Mouse (Mus musculus) hematopoietic stem cell, adult 5-6 weeks (primary cell): ENCODE measurements around the gene Myh1. TPM values are rescaled to one million over a fixed set of nuclear protein-coding genes. Genes with fewer than 3 reads are reported as not detected.

Source experiments
- ATAC-seq, 2 experiments: fragments of 125-278 bp in 1 of 2; replicated peaks in 1 of 2; 2 replicates each; pipeline ENCODE4 v1.8.0; 2016 to 2017; ENCODE audit warnings: inconsistent platforms in 2 of 2, mild to moderate bottlenecking in 2 of 2, moderate number of reproducible peaks in 2 of 2, low read depth in 1 of 2, moderate TSS enrichment in 1 of 2; ENCODE audit not compliant: low FRiP score in 2 of 2, poor library complexity in 2 of 2, severe bottlenecking in 2 of 2, insufficient read depth in 1 of 2, low TSS enrichment in 1 of 2
- total RNA-seq: library from RNA; stranded (forward); fragments of 172-1452, 232-1000 nt; gene quantifications from 2 replicates; pipeline ENCODE4 v1.2.3, GENCODE M21; 2017

The Myh1 gene
- total RNA-seq, 1 experiment from 2014 or later: not detected

DNA sequence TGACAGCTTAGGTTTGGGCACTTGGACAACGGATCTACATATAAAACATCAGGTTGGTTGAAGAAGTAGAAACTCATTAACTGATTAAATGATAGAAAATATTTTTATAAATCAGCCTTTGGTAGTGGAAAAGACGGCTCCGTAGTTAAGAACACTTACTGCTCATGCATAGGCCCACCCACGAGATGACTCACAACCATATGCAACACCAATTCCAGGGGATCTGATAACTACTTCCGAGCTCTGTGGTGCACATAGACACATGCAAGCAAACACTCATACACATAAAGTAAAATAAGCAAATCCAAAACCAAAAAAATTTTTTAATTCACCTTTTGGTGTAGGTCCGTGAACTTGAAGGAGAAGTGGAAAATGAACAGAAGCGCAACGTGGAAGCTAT lies 22.0 kb downstream of the Myh1 start:
- ATAC-seq: no peak

DNA sequence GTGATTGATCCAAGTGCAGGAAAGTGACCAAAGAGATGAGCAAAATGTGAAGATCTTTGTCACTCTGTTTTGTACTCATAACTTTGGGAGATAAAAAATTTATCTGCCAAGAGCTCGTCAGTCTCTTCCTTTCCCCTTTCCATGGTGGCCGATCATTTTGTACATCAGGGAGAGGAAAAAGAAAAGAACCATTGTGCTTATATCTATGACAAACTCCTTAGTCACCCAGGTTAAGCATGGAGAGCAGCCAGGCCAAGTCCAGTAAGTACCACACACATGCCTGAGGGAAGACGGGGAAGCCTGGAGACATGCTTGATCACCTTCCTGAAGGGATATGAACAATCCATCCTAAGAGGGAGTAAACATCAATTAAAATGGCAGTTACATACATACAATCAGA lies 24.6 kb downstream of the Myh1 start:
- ATAC-seq: no peak

DNA sequence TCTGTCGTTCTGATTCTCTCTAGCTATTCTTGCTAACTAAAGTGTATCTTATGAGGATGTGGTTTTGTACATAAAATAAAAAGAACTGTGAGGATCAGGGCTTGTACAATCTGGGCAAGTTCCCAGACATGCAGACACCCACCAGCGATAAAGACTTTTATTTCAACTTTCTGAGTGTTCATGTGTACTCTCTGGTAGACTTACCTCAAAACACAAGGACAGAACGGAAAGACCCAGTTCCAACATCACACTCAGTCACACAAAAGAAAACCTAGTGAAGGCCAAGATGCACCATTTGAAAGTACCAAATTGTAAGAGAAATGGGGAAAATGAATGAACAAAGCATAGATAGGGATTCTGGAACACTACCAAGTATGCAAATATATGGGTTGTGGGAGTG lies 28.9 kb downstream of the Myh1 start:
- no peak for ATAC-seq

DNA sequence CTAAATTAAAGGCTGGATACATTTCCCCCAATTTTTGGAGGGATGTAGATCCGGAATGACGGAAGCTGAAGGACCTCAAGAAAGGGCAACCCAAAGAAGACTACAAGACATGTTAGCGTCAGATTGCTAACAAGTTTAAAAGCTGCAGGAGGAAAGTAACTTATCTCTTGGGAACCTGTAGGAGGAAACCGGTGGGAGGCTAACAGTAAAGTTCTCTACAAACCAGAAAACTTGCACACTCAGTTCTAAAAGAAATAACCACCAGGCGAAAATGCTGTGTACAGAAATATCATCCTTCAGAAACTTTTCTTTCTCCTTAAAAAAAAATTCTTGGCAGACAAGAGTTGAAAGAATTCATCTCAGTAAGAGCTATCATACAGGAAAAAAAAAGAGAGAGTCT lies 29.3 kb downstream of the Myh1 start:
- no peak for ATAC-seq

DNA sequence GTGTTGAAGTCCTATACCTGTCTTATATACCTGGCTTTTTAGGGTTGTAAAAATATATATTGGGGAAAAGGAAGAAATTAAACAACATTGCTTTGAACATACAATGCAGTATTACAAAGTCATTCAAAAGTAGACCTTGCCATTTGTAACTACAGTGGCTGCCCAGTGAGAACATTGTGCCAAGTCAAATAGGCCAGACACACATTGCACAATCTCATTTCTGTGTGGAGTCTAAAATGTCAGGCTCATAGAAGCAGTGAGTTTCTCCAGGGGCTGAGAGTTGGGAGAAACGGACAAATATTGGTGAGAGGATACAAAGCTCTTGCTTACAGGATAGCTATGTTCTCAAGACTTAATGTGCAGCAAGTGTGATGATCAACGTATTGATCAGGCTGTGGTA lies 30.1 kb downstream of the Myh1 start:
- no peak for ATAC-seq

DNA sequence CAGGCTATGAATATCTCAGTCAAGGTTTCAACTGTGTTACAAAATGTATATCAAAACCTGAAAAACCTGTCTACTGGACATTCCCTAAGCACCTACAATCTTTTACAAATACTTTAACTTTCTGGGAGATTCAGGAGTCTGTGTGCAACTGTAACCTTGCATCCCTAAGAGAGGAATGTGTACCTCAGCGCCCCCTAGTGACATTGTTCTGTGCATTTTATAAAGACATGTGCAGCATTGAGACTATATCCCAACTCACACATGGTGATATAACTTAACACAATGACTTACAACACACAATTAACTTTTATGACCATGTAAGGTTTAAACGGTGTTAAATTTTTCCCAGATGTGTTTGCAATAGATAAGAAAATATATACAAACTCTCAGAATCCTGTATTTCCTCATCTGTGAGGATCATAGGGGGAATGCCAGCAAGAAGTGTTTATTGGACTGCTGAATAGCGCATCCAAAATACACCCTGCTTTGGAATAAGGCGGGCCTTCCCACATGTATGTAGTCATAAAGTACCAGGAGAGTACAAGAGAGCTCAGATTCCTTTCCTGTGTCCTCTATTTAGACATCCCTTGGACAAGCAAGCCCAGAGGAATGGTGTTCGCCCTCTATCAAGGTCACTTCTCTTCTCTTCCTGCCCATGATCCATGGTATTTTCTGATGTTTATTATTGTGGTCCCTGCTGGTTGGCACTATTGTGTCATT lies 35.9 kb downstream of the Myh1 start:
- no peak for ATAC-seq

DNA sequence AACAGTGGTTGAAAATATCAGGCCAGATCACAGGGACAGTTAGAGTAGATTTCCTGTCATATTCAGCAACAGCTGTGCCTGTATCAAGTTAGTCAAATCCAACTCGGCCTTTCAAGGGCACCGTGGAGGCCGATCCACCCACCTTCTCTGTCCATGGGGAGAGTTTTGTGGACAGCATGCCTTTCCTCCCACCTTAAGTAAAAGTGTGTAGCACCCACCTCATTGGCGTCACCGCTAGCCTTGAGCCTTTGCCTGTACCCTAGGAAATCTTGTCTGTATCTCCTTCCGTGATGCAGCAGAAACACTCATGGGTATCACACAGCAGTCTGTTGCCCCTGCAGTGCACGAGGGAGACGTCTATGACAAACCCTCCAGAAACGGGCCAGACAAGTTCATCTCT lies 36.9 kb downstream of the Myh1 start:
- ATAC-seq: no peak

DNA sequence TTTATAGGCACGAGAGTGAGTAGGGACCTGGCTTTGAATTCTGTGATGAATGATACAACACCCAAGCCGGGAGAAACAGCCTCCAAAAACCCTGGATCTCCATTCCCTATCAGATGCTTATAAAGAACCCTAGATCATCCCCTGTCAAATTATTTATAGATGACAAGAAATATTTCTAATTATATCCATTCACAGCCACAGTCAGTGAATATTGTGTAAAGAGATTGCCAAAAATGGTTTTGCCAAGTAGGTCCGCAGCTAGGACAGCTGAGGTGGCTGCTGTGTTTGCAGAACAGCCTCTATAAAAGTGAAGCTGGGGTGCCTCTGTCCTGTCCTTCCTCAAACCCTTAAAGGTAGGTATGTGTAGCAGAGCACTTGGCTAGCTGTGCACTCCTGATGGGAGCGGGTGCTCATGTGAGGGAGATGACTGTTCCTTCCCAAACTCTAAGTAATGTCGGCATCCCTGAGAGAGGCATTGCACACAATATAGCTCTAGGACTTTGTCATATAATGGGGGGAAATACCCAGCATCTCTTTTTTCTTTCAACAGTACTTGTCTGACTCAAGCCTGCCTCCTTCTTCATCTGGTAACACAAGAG lies 37.7 kb downstream of the Myh1 start, which contains the start of gene Myh4:
TSS of gene Myh4 (plus strand) at position 549 of the 599 bp plus-strand sequence.
- no peak for ATAC-seq

DNA sequence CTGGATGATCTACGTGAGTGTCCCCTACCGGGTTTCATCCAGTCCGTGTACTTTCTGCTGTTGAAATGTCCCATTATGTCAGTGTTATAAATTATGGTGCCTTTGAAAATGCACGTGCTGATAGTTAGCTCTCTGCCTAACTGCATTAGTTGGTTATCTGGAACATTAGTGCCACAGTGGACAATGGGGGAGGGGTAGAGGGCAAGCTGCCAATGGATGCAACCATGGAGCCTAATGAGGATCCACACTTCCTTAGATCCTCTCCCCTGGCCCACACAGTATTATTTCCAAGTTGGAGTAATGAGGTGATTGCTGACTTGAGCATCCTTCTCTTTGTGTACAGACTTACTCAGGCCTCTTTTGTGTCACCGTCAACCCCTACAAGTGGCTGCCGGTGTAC lies 41.2 kb downstream of the Myh1 start:
- no peak for ATAC-seq

DNA sequence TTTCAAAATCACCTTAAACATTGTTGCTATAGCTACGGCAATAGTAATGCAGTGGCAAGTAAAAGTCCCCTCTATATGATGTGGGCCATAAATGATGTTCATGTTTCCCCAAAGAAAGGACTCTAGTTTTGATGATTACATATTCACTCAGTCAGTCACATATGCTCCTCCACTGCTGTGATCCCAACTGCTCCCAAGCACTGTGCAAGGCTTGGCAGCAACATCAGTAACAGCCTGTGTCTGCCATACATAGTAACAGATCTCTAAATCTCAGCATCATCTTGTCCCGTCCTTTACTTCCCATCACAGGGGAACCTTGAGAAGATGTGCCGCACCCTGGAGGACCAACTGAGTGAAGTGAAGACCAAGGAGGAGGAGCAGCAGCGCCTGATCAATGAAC lies 53.8 kb downstream of the Myh1 start:
- no peak for ATAC-seq

DNA sequence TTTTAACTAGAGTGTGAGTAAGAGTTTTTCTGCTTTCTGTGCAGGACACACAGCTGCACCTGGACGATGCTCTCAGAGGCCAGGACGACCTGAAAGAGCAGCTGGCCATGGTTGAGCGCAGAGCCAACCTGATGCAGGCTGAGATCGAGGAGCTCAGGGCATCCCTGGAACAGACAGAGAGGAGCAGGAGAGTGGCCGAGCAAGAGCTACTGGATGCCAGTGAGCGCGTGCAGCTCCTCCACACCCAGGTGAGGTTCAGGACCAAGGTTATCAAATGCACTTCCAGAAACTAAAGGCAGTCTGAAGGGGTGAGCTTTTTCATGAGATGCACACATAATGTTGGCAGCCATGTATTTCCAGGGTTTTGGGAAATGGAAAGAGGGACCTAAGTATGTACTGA lies 57.2 kb downstream of the Myh1 start:
- ATAC-seq: no peak

DNA sequence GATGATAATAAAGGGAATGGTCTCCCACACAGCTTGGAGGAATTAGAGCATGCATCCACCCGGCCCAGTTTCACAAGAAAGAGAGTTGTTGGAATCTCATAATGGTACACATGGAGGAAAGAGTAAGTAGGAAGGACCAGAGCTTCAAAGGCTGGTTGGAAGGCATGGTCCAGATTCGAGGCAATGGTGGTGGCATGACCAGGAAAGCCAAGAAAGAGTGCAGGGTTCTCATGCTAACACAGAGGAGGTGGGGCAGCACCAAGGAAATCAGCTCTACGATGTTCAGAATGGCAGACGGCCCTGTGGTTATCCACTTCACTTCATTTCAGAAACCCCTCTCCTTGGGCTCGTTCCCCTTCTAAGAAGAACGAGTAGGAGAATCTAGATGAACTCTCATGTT lies 61.1 kb downstream of the Myh1 start:
- ATAC-seq: no peak

Other genes with a start within 250 kb of the Myh1 start
- gene Tmem238l, start 243.4 kb upstream of the Myh1 start, total RNA-seq: not detected in 2 replicates
- gene Tmem220, start 174.9 kb upstream of the Myh1 start, total RNA-seq: 2.0 and 5.8 TPM in 2 replicates
- 11.7 and 13.2 TPM in 2 replicates for gene Adprm, start 147.5 kb upstream of the Myh1 start, total RNA-seq
- 25.6 and 29.5 TPM in 2 replicates for gene Sco1, start 147.4 kb upstream of the Myh1 start, total RNA-seq
- not detected in 2 replicates for gene Myh3, start 121.8 kb upstream of the Myh1 start, total RNA-seq
- not detected in 2 replicates for gene Myh2, start 29.0 kb upstream of the Myh1 start, total RNA-seq
- not detected in 2 replicates for gene Myh4, start 38.0 kb downstream of the Myh1 start, total RNA-seq
- not detected in 2 replicates for gene Myh8, start 77.1 kb downstream of the Myh1 start, total RNA-seq
- not detected in 2 replicates for gene Myh13, start 121.6 kb downstream of the Myh1 start, total RNA-seq